Mouse (Mus musculus) stomach, embryonic 14.5 days (tissue): ENCODE measurements at regions not wholly inside any gene's neighbourhood (a gene's known extent, or its start where the extent isn't known, plus 50 kb on each side); places are given as distances from the start of the nearest gene placed in this dataset.

Experiments used
- ATAC-seq: fragments of 200-750 bp; cut with Nextera tagmentation; 2 replicates; pipeline ENCODE4 v1.8.0; 2017; ENCODE audit warnings: low read depth, moderate TSS enrichment; ENCODE audit not compliant: insufficient number of reproducible peaks, insufficient read depth, low FRiP score
- H3K27ac ChIP-seq: fragments of 300-500 bp; sonication (generic); 2 replicates; pipeline ENCODE4 v1.5.1; 2014; ENCODE audit warnings: mild to moderate bottlenecking, low read length, moderate library complexity, mixed read lengths
- H3K27me3 ChIP-seq: fragments of 300-500 bp; sonication (generic); 2 replicates; pipeline ENCODE4 v1.6.1; 2014; ENCODE audit warnings: low read length, control low read depth, mixed read lengths; ENCODE audit not compliant: control insufficient read depth, insufficient read depth
- H3K36me3 ChIP-seq: fragments of 300-500 bp; sonication (generic); 2 replicates; pipeline ENCODE4 v1.6.1; 2014; ENCODE audit warnings: mild to moderate bottlenecking, control low read depth, low read length, moderate library complexity, mixed read lengths; ENCODE audit not compliant: control insufficient read depth, insufficient read depth
- H3K4me1 ChIP-seq: fragments of 300-500 bp; sonication (generic); 2 replicates; pipeline ENCODE4 v1.6.1; 2014; ENCODE audit warnings: low read length, control low read depth, mixed read lengths; ENCODE audit not compliant: control insufficient read depth, insufficient read depth
- H3K4me2 ChIP-seq: fragments of 300-500 bp; sonication (generic); replicated peaks from 2 replicates; pipeline ENCODE4 v1.6.1; 2014; ENCODE audit warnings: low read depth, low read length, control low read depth
- H3K4me3 ChIP-seq: fragments of 300-500 bp; sonication (generic); 2 replicates; pipeline ENCODE4 v1.5.1; 2014; ENCODE audit warnings: low read depth, low read length, control low read depth
- H3K9ac ChIP-seq: fragments of 300-500 bp; sonication (generic); replicated peaks from 2 replicates; pipeline ENCODE4 v1.6.1; 2014; ENCODE audit warnings: low read depth, mild to moderate bottlenecking, control low read depth, low read length, moderate library complexity, mixed read lengths
- H3K9me3 ChIP-seq: fragments of 300-500 bp; sonication (generic); 2 replicates; pipeline ENCODE4 v1.6.1; 2016; ENCODE audit warnings: low read depth, low read length, control low read depth; ENCODE audit not compliant: control insufficient read depth
- WGBS: fragments of 180-500 bp; shearing (Covaris S2); extraction: QIAGEN DNeasy Blood & Tissue Kit; methylation state at CpG from one replicate; pipeline ENCODE4 v1.1.7; 2014; 5-methylcytosine and 5-hydroxymethylcytosine counted together

DNA sequence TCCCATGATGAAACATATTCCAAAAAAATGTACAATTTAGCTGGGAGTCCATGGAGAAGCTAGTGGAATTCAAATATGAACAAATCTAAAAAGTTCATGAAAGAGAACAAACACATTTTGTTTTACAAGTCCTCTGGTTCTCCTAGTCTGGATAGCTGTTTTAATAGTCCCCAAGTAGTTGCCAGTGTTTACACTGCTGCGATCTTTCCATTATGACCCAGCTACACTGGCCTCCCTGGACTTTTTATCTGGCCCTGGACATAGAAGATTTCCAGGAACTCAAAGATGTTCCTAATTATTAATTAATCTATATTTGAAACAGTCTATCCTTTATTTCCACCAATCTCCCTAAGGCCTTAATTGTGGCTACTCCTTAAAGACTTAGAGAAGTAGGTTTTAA is 232.1 kb downstream of the Atp6ap1l start:
- H3K9me3 ChIP-seq = no peaks in the 10 kb centered on the region
- no peaks in the 10 kb centered on the region for H3K36me3 ChIP-seq
- no peak overlapping the region for H3K4me3 ChIP-seq
- no peak overlapping the region for H3K27ac ChIP-seq
- H3K4me2 ChIP-seq = no peak overlapping the region
- no peak overlapping the region for H3K9ac ChIP-seq
- no peaks in the 10 kb centered on the region for H3K27me3 ChIP-seq
- ATAC-seq = no peak
- no peaks in the 10 kb centered on the region for H3K4me1 ChIP-seq
- WGBS = 74% methylated on average over 1 of the region's 1 CpGs

DNA sequence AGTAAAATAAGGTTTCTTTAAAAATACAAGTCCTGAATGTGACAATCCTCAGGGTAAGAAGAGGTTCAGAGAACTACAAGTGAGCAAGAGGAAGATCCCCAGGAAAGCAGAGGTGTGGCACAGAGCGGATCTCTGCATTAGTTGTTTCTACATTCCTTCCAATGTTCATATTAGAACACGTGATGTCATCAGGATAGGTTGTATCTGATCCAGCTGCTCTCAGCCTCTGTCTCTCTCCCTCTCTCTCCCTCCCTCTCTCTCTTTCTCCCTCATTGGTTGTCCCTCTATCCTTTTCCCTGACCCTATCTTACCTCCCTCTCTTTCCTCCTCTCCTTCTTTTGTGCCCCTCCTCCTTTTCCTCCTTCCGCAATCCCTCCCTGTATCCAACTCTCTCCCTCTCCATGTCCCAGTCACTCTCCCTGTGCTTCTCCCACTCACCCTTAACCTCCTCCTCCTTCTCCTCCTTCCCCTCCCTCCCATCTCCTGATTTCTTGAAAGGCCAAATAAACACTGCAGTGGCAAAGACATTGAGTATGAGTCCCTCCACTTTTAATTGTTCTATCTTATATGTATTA is 243.5 kb downstream of the Atp6ap1l start:
- no peak overlapping the region for H3K4me3 ChIP-seq
- 75% methylated on average over 3 of the region's 3 CpGs for WGBS

DNA sequence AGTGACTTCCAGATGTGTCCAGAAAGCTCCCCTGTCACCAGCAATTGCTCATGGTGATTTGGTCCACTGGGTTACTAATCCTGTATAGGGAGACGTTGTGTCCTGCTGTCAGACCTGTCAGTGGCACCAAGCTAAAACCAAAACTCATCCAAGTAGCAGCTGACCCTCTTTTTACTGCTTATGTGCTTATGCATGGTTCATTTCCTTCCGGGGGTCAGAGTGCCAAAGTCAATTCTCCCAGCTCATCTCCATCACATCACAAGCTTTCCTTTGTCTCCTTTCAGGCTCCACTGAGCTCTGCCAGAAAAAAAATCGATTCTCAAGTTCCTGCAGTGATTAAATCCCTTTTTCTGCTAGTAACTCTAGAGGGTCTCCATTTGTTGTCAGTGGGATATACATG is 244.2 kb downstream of the Atp6ap1l start:
- no peaks in the 10 kb centered on the region for H3K27me3 ChIP-seq
- H3K36me3 ChIP-seq = no peaks in the 10 kb centered on the region
- ATAC-seq = no peak
- H3K4me1 ChIP-seq = no peaks in the 10 kb centered on the region
- H3K9me3 ChIP-seq = no peaks in the 10 kb centered on the region
- no peak overlapping the region for H3K4me2 ChIP-seq
- 41% methylated on average over 3 of the region's 3 CpGs for WGBS
- H3K27ac ChIP-seq = no peak overlapping the region
- no peak overlapping the region for H3K9ac ChIP-seq
- no peak overlapping the region for H3K4me3 ChIP-seq

More for the DNA sequence above, 243.5 kb downstream of the Atp6ap1l start:
- Histone ChIP-seq H3K27me3 (no peaks in the 10 kb centered on the region), H3K4me1 (no peaks in the 10 kb centered on the region), H3K4me2 (no peak overlapping the region), H3K36me3 (no peaks in the 10 kb centered on the region), H3K9ac (no peak overlapping the region), H3K9me3 (no peaks in the 10 kb centered on the region), H3K27ac (no peak overlapping the region)
- no peak for ATAC-seq

DNA sequence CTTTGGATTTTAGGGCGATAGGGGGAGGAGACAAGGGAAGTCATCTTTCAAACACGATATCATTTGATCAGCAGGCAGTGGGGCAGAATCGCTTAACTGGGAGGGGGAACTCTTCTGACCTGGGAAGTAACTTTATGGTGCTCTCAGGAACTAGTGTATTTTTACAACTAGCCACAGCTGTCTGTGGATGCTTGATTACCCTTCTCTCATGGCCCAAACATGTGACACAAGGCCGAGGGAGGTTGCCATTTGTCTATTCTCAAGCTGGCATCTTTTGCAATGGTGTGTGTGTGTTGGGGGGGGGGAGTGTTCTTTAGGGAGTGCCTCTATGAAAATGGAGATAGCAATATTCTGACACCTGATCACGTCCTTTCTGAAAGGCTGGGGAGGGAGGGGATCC is 246.1 kb downstream of the Atp6ap1l start:
- Histone ChIP-seq H3K4me1 (no peaks in the 10 kb centered on the region), H3K9ac (no peak overlapping the region), H3K4me3 (no peak overlapping the region), H3K27me3 (no peaks in the 10 kb centered on the region), H3K27ac (no peak overlapping the region), H3K4me2 (no peak overlapping the region), H3K36me3 (no peaks in the 10 kb centered on the region), H3K9me3 (no peaks in the 10 kb centered on the region)
- 71% methylated on average over 5 of the region's 5 CpGs for WGBS
- ATAC-seq = no peak

DNA sequence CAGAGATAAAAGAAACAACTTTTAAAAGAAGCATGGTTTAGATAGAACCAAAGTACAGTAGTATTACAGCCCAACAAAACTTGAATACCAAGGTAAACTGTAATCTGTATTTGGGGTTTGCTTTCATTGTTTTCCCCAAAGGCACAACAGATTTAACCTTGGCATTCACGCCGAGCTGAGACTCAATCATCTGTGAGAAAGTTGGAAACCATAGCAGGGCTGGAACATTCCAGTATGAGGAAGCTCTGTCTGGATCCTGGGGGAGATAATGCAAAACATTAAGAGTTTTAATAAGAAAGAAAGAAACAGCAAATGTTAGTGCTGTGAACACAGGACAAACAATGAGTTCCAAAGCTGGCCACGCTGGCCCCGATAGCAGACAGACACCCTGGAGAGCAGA is 258.8 kb downstream of the Atp6ap1l start:
- H3K27ac ChIP-seq = no peak overlapping the region
- H3K9me3 ChIP-seq = no peaks in the 10 kb centered on the region
- no peak overlapping the region for H3K9ac ChIP-seq
- no peaks in the 10 kb centered on the region for H3K36me3 ChIP-seq
- H3K27me3 ChIP-seq = no peaks in the 10 kb centered on the region
- H3K4me3 ChIP-seq = no peak overlapping the region
- no peak for ATAC-seq
- no peak overlapping the region for H3K4me2 ChIP-seq
- no peaks in the 10 kb centered on the region for H3K4me1 ChIP-seq
- 78% methylated on average over 4 of the region's 4 CpGs for WGBS

DNA sequence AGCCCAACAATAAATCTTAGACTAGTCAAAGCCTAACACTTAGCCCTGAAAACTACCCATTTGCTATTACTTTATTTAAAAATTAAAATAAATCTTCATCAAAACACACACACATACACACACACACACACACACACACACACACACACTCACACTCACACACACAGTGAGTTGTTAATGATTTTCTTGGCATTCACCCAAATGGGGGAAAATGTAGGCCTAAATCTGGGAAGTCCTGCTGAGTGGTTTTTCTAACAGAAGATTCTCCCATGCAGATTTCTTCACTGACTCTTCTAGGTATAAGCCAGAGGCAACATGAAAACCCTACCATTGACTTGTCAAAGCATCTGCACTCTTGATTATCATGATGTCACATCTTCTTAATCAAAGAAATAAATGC is 260.9 kb downstream of the Atp6ap1l start:
- Histone ChIP-seq H3K36me3 (no peaks in the 10 kb centered on the region), H3K4me2 (no peak overlapping the region), H3K9me3 (no peaks in the 10 kb centered on the region), H3K9ac (no peak overlapping the region), H3K27me3 (no peaks in the 10 kb centered on the region), H3K27ac (no peak overlapping the region), H3K4me1 (no peaks in the 10 kb centered on the region), H3K4me3 (no peak overlapping the region)
- ATAC-seq = no peak

DNA sequence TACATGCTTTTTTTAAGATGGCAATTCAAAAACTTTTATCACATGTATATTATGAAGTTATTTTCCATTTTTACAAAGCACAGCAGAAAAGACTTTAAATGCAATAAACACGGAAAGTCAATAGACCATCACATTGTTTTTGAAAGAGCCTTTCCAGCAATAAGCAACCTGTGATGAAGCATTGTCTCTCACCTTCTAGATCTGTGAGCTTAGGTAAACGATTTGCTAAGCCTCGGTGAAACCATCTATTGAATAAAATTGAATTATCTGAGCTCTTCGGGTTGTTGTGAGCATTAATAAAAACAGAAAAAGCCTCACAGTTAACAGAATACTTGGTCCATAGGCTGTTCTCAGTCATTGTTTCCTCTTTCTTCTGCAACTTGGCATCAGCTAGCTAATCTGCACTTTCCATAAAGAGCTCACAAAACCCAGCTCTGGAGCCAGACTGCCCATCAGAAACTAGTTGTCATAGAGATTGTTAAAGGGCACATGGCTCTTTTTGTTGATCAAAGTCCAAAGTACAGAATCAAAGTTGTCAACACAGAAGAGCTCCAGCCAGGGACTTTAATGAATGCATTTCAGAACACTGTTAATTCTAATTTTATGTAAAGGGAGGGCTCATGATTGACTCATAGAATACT is 261.5 kb downstream of the Atp6ap1l start:
- no peak overlapping the region for H3K27ac ChIP-seq
- no peaks in the 10 kb centered on the region for H3K4me1 ChIP-seq
- H3K9me3 ChIP-seq = no peaks in the 10 kb centered on the region
- no peaks in the 10 kb centered on the region for H3K36me3 ChIP-seq
- no peak overlapping the region for H3K4me3 ChIP-seq
- WGBS = 66% methylated on average over 4 of the region's 4 CpGs
- no peaks in the 10 kb centered on the region for H3K27me3 ChIP-seq
- H3K9ac ChIP-seq = no peak overlapping the region
- no peak overlapping the region for H3K4me2 ChIP-seq
- ATAC-seq = no peak

DNA sequence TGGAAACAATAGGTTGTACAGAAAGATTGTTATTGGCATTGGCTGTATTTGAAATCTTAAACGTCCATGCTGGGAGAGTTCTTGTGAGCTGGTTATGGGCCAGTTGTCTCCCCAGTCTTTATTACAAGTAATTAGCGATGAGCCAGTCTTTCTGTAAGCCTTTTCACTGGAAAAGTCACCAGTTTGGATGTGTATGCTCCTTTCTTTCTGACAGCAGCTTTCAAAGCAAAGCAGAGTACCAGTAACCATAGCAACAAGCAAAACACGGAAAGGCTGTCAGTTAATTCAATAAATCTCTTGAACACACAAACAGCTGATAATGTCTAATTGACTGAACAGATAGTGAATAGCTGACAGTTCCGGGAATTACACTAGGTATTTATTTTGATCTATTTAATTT is 262.0 kb downstream of the Atp6ap1l start:
- Histone ChIP-seq H3K4me1 (no peaks in the 10 kb centered on the region), H3K27ac (no peak overlapping the region), H3K9ac (no peak overlapping the region), H3K4me3 (no peak overlapping the region), H3K27me3 (no peaks in the 10 kb centered on the region), H3K36me3 (no peaks in the 10 kb centered on the region), H3K9me3 (no peaks in the 10 kb centered on the region), H3K4me2 (no peak overlapping the region)
- 36% methylated on average over 4 of the region's 4 CpGs for WGBS
- no peak for ATAC-seq

DNA sequence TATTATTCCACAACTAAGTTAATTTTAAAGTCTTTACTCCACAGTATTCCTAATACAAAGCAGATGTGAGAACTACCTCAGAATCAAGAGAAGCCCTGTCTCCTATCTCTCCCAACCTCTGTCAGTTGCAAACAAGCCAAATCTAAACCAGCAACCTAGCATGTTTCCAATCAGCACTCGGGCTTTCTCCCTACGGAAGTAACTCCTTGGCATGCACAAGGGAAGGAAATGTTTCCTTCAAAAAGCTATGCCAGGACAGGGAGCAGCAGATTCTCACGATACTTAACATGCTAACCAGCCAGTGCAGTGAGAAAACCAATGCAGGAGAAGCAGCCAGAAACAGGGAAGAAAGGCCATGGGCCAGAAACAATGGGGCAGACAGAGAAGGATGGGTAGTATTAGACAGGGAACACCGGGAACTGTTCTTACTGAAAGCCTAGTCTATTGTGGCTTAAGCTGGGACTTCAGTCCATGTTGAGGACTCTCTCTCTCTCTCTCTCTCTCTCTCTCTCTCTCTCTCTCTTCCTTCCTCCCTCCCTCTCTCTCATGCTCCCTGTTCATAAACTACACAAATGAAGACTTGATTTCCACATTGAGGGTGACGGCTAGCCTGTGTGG is 262.8 kb downstream of the Atp6ap1l start:
- no peaks in the 10 kb centered on the region for H3K4me1 ChIP-seq
- no peak overlapping the region for H3K27ac ChIP-seq
- H3K36me3 ChIP-seq = no peaks in the 10 kb centered on the region
- no peak overlapping the region for H3K4me3 ChIP-seq
- no peak for ATAC-seq
- no peaks in the 10 kb centered on the region for H3K9me3 ChIP-seq
- WGBS = 80% methylated on average over 5 of the region's 5 CpGs
- no peak overlapping the region for H3K4me2 ChIP-seq
- H3K9ac ChIP-seq = no peak overlapping the region
- H3K27me3 ChIP-seq = no peaks in the 10 kb centered on the region
